Mouse (Mus musculus): ENCODE data around the gene Lekr1.

The Lekr1 gene

GRCm38 (mm10) chr3:65656451-65656850, 9.6 kb upstream of the Lekr1 start:
- DNase-seq (ENCODE audit: extremely low spot score) = no peak

GRCm38 (mm10) chr3:65656902-65657660, 8.9 kb upstream of the Lekr1 start:
- DNase-seq (ENCODE audit: extremely low spot score) = no peak

- DNase-seq (ENCODE audit: extremely low spot score) = no peak
Observed at GRCm38 (mm10) chr3:65658081-65658612, 7.9 kb upstream of the Lekr1 start.

GRCm38 (mm10) chr3:65658721-65659619, 7.1 kb upstream of the Lekr1 start:
- DNase-seq (ENCODE audit: extremely low spot score) = peak; percentile 85

- no peak for DNase-seq (ENCODE audit: extremely low spot score)
Observed at GRCm38 (mm10) chr3:65659620-65659932, 6.5 kb upstream of the Lekr1 start.

GRCm38 (mm10) chr3:65660336-65660735, 5.7 kb upstream of the Lekr1 start:
- DNase-seq (ENCODE audit: extremely low spot score) = no peak

GRCm38 (mm10) chr3:65661731-65662130, 4.3 kb upstream of the Lekr1 start:
- no peak for DNase-seq (ENCODE audit: extremely low spot score)

GRCm38 (mm10) chr3:65663176-65663575, 2.9 kb upstream of the Lekr1 start:
- no peak for DNase-seq (ENCODE audit: extremely low spot score)

GRCm38 (mm10) chr3:65670216-65670615, 4.2 kb downstream of the Lekr1 start:
- no peak for DNase-seq (ENCODE audit: extremely low spot score)

GRCm38 (mm10) chr3:65673725-65674124, 7.7 kb downstream of the Lekr1 start:
- DNase-seq (ENCODE audit: extremely low spot score) = no peak

GRCm38 (mm10) chr3:65680612-65681011, 14.6 kb downstream of the Lekr1 start:
- DNase-seq (ENCODE audit: extremely low spot score) = no peak

- no peak for DNase-seq (ENCODE audit: extremely low spot score)
Observed at GRCm38 (mm10) chr3:65689705-65690104, 23.7 kb downstream of the Lekr1 start.

GRCm38 (mm10) chr3:65690850-65691249, 24.8 kb downstream of the Lekr1 start:
- no peak for DNase-seq (ENCODE audit: extremely low spot score)

- DNase-seq (ENCODE audit: extremely low spot score) = no peak
Observed at GRCm38 (mm10) chr3:65699704-65700103, 33.7 kb downstream of the Lekr1 start.

- no peak for DNase-seq (ENCODE audit: extremely low spot score)
Observed at GRCm38 (mm10) chr3:65714372-65714771, 48.3 kb downstream of the Lekr1 start.

GRCm38 (mm10) chr3:65717406-65717805, 51.4 kb downstream of the Lekr1 start:
- DNase-seq (ENCODE audit: extremely low spot score) = no peak

- no peak for DNase-seq (ENCODE audit: extremely low spot score)
Observed at GRCm38 (mm10) chr3:65722897-65723296, 56.9 kb downstream of the Lekr1 start.

GRCm38 (mm10) chr3:65723664-65724063, 57.6 kb downstream of the Lekr1 start:
- no peak for DNase-seq (ENCODE audit: extremely low spot score)

GRCm38 (mm10) chr3:65737816-65738215, 71.8 kb downstream of the Lekr1 start:
- DNase-seq (ENCODE audit: extremely low spot score) = no peak

- no peak for DNase-seq (ENCODE audit: extremely low spot score)
Observed at GRCm38 (mm10) chr3:65744936-65745335, 78.9 kb downstream of the Lekr1 start.

GRCm38 (mm10) chr3:65764511-65765508, 98.8 kb downstream of the Lekr1 start:
- DNase-seq (ENCODE audit: extremely low spot score) = no peak

- DNase-seq (ENCODE audit: extremely low spot score) = no peak
Observed at GRCm38 (mm10) chr3:65766387-65766786, 100.4 kb downstream of the Lekr1 start.

All from embryo, embryonic 9.5 days (tissue).